Mouse (Mus musculus): ENCODE measurements around the gene Tk1. TPM values are rescaled to one million over a fixed set of nuclear protein-coding genes. Genes with fewer than 3 reads are reported as not detected.

The Tk1 gene
- total RNA-seq, 2 experiments from 2014 or later = 2.0 to 3.0 TPM

GRCm38 (mm10) chr11:117776085-117776792, 49.7 kb downstream of the Tk1 start:
- intact Hi-C loops (cut with DNase I) = loop anchor here (5.0 kb wide), 1 partner anchor 389 kb away; no protein-coding TSS in a partner anchor
- DNase-seq = no peak

DNA sequence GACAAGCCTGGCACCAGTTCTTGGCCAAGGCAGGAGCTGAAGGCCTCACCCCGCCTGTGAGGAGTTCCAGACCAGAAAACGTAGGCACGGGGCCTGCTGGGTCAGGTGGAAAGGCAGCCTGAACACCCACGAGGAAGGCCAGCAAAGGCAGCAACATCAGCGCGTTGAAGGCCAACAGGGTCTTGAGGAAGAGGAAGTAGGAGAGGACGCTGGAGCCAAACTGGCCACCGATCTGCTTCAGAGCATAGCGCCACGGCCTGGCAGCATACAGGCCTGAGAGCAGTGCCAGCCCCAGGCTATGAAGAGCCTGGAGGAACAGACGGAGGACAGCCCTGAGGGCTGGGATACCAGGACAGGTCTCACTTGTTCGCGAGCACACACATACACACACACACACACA, 50.4 kb downstream of the Tk1 start:
- intact Hi-C loops (cut with DNase I) = loop anchor here (5.0 kb wide), 1 partner anchor 388 kb away; no protein-coding TSS in a partner anchor
- DNase-seq = no peak

GRCm38 (mm10) chr11:117774925-117775324, 51.0 kb downstream of the Tk1 start:
- no peak for DNase-seq
- intact Hi-C loops (cut with DNase I) = loop anchor here (5.0 kb wide), 1 partner anchor 388 kb away; no protein-coding TSS in a partner anchor

DNA sequence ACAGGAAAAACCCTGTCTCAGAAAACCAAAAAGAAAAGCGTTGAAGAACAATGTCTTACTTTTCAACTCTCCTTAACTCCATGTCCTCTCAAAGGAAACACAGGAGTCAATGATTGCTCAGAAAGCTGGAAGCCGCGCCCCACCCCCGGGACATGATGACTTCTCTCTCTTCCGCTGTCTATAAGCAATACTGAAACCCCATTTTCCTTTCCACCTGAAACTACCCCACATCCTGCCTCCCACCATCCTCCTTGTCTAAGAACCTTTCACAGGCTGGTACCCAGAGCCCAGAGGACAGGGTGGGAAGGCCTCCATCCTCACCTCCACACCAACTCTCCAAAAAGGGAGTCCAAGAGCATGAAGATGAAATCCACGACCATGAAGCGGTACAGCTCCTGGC, 53.5 kb downstream of the Tk1 start:
- no peak for DNase-seq
- intact Hi-C loops (cut with DNase I) = no loop called here

DNA sequence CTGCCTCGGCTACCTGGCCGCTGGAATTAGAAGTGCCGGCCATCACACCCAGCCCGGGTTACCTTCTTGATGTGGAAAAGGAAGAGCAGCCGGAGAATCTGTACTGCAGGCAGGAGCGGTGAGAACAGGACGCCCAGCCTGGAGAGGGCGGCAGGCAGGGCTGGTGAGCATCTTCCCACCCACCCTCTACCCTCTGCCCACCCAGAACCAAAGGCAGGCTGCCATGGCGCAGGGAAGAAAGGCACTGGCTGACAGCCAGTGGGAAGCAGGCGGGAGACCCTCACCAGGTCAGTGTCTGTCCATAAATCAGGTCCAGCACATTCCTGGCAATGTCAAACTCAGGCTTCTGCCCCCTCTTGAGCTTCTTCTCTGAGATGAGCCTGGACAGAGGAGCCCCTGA, 55.5 kb downstream of the Tk1 start:
- DNase-seq = no peak
- intact Hi-C loops (cut with DNase I) = no loop called here

DNA sequence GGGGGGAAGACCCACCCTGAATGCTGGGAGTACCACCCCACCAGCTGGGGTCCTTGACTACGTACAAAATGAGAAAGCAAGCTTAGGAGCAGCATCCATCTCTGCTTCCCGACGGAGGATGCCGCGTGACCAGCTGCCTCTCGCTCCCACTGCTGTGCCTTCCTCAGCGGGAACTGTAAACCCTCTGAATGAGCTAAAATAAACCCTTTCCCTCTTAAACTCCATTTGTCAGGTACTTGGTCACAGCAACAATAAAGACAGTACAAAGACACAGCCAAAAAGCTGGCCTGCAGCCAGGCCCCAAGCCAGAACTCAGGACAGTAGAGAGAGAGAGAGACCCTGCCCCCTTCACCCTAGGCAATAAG, 56.2 kb downstream of the Tk1 start:
- intact Hi-C loops (cut with DNase I) = no loop called here
- DNase-seq = no peak

DNA sequence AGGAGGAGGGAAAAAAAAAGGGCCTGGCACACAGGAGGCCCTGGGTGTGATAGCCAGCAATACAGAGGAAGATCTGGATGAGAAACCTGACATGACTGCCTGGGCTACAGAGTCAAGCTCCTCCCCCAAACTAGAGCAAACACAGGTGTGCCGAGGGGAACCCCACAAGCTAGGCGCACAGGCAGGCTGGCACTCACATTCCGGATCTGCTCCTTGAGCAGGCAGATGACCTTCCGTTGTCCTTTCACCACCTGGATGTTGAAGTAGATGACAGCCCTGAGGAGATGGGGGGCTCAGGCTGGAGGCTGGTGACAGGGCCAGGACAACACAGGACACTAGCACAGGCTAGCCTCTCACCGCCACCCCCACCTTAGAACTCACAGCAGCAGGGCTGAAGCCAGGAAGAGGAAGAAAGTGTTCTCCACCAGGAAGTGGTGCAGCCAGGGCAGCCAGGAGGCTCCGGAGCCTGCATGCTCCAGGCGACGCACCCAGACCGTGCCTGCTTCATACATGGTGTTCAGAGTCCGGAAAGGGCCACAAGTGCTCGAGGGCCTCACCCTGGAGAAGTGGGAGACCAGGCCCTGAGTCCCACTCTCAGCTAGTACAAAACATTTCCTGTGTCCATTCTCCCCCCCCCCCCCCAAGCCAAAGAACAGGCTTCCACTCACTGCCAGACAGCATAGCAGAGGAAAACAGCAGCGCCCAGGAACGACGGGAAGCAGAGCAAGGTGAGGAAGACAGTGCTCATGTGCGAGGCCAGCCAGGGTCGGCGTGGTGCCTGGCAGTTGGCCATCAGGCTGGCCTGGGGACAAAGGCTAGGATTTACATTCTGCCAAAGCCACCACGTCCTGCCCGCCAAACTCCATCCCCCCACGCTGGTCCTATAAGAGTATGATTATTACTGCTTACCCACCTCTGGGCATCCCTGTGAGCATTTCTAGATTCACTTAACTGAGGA, 56.9 kb downstream of the Tk1 start:
- intact Hi-C loops (cut with DNase I) = no loop called here
- no peak for DNase-seq

DNA sequence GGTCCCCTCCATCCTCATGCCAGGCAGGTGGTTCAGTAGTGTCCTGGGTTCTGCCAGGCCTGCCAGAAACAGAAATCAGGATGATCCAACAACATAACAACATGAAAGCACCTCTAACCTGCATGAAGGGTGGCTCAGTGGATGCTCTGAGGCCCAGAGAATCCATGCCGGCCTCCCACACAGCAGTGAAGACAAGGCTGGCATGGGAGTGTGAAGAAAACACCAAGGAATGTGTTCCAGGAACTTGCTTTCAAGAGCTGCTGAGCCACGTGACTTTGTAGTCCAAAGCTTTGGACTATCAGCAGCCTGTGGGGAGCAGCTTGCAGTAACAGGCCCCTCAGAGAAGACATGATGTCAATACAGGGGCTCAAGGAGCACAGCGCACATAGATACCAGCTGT, 59.6 kb downstream of the Tk1 start:
- intact Hi-C loops (cut with DNase I) = no loop called here

More for the DNA sequence above, 59.6 kb downstream of the Tk1 start:
- DNase-seq = no peak

Other genes starting within 250 kb of the Tk1 start
- 10 to 100 TPM; 28.1 to 34.1 TPM for gene Tnrc6c, start 171.8 kb downstream of the Tk1 start, total RNA-seq (2021)
- gene Tmc8, start 44.0 kb downstream of the Tk1 start, total RNA-seq (2021) = 1 to 10 TPM; 4.0 to 4.1 TPM
- 10 to 100 TPM; 11.2 to 18.4 TPM for gene Tmc6, start 43.9 kb downstream of the Tk1 start, total RNA-seq (2021)
- gene 6030468B19Rik, start 28.4 kb downstream of the Tk1 start, total RNA-seq (2021) = not detected
- 1 to 10 TPM in 1 of 2 experiments, not detected in 1; 1.1 TPM for gene Gm20708, start 16.4 kb downstream of the Tk1 start, total RNA-seq (2021)
- gene Syngr2, start 16.4 kb downstream of the Tk1 start, total RNA-seq (2021) = 100 to 1,000 TPM; 109 to 119 TPM
- 1 to 10 TPM; 3.1 TPM for gene Afmid, start 168 bp downstream of the Tk1 start, total RNA-seq (2021)
- gene Birc5, start 23.2 kb upstream of the Tk1 start, total RNA-seq (2021) = 1 to 10 TPM in 1 of 2 experiments, under 1 TPM in 1; 0.80 to 1.1 TPM
- gene Tmem235, start 34.7 kb upstream of the Tk1 start, total RNA-seq (2021) = not detected
- 1 to 10 TPM; 6.9 to 8.2 TPM for gene Tha1, start 47.4 kb upstream of the Tk1 start, total RNA-seq (2021)
- 1 to 10 TPM; 3.4 to 3.8 TPM for gene Socs3, start 144.0 kb upstream of the Tk1 start, total RNA-seq (2021)
- gene Pgs1, start 160.2 kb upstream of the Tk1 start, total RNA-seq (2021) = 10 to 100 TPM; 17.8 to 20.0 TPM